Mouse (Mus musculus) heart, embryonic 11.5 days (tissue): ENCODE results near the gene Ppm1f. TPM values are rescaled to one million over a fixed set of nuclear protein-coding genes. Genes with fewer than 3 reads are reported as not detected.
"Not testable (repeated sequence)": the region's sequence is repeated elsewhere in the genome, so short reads cannot be mapped to it uniquely, and the experiment has no call there.

Source experiments
- ATAC-seq: fragments of 200-750 bp; cut with Nextera tagmentation; replicated peaks from 2 replicates; pipeline ENCODE4 v1.8.0; 2017; ENCODE audit warnings: moderate library complexity; ENCODE audit not compliant: insufficient number of reproducible peaks, low FRiP score, low TSS enrichment
- H3K27ac ChIP-seq: fragments of 300-500 bp; sonication (generic); 2 replicates; pipeline ENCODE4 v1.5.1; 2014; ENCODE audit warnings: mild to moderate bottlenecking, low read depth, low read length
- H3K27me3 ChIP-seq: fragments of 300-500 bp; sonication (generic); 2 replicates; pipeline ENCODE4 v1.6.1; 2014; ENCODE audit warnings: mild to moderate bottlenecking, low read length, mixed read lengths; ENCODE audit not compliant: control insufficient read depth, insufficient read depth
- H3K36me3 ChIP-seq: fragments of 300-500 bp; sonication (generic); 2 replicates; pipeline ENCODE4 v1.6.1; 2014; ENCODE audit warnings: mild to moderate bottlenecking, low read length, moderate library complexity, mixed read lengths; ENCODE audit not compliant: control insufficient read depth, insufficient read depth
- H3K4me1 ChIP-seq: fragments of 300-500 bp; sonication (generic); 2 replicates; pipeline ENCODE4 v1.6.1; 2014; ENCODE audit warnings: low read length; ENCODE audit not compliant: control insufficient read depth, insufficient read depth
- H3K4me2 ChIP-seq: fragments of 300-500 bp; sonication (generic); 2 replicates; pipeline ENCODE4 v1.6.1; 2014; ENCODE audit warnings: mild to moderate bottlenecking, moderate library complexity
- H3K4me3 ChIP-seq: fragments of 300-500 bp; sonication (generic); 2 replicates; pipeline ENCODE4 v1.5.1; 2014; ENCODE audit warnings: low read depth, low read length
- H3K9ac ChIP-seq: fragments of 300-500 bp; sonication (generic); 2 replicates; pipeline ENCODE4 v1.6.1; 2014; ENCODE audit warnings: mild to moderate bottlenecking, low read depth, low read length, moderate library complexity
- H3K9me3 ChIP-seq: fragments of 300-500 bp; sonication (generic); replicated peaks from 2 replicates; pipeline ENCODE4 v1.6.1; 2016; ENCODE audit warnings: low read length; ENCODE audit not compliant: control insufficient read depth
- WGBS: fragments of 180-500 bp; shearing (Covaris S2); extraction: QIAGEN DNeasy Blood & Tissue Kit; methylation state at CpG from one replicate; pipeline ENCODE4 v1.1.7; 2014; ENCODE audit not compliant: insufficient replicate concordance; 5-methylcytosine and 5-hydroxymethylcytosine counted together
- polyA plus RNA-seq: library from polyadenylated mRNA; unstranded; fragments of >200 nt; fragmentation: Nextera tagmentation; extraction: Ambion mirVana; gene quantifications from 2 replicates; pipeline ENCODE4 v1.2.1, GENCODE M21; 2014

Gene Ppm1f
- polyA plus RNA-seq, 1 experiment from 2014 or later, result 14.6 TPM

- 76% methylated on average over 3 of the region's 3 CpGs for WGBS
Observed at GRCm38 (mm10) chr16:16924481-16924880, 28.2 kb downstream of the Ppm1f start.

GRCm38 (mm10) chr16:16926536-16926935, 30.3 kb downstream of the Ppm1f start:
- no peak overlapping the region for H3K9ac ChIP-seq
- H3K27ac ChIP-seq, result no peak overlapping the region
- no peaks in the 10 kb centered on the region for H3K9me3 ChIP-seq
- no peak overlapping the region for H3K4me3 ChIP-seq
- no peak overlapping the region for H3K4me2 ChIP-seq
- H3K27me3 ChIP-seq, result no peaks in the 10 kb centered on the region
- peaks cover 8% of the 10 kb centered on the region; the same call in 1 of the 2 replicates for H3K36me3 ChIP-seq
- ATAC-seq, result no peak
- WGBS, result 71% methylated on average over 5 of the region's 5 CpGs
- H3K4me1 ChIP-seq, result no peaks in the 10 kb centered on the region

More at GRCm38 (mm10) chr16:16924481-16924880, 28.2 kb downstream of the Ppm1f start:
- Histone ChIP-seq H3K4me1 (no peaks in the 10 kb centered on the region), H3K27me3 (no peaks in the 10 kb centered on the region), H3K27ac (no peak overlapping the region), H3K9me3 (no peaks in the 10 kb centered on the region), H3K36me3 (peaks cover 8% of the 10 kb centered on the region; the same call in 1 of the 2 replicates), H3K9ac (no peak overlapping the region), H3K4me3 (no peak overlapping the region), H3K4me2 (no peak overlapping the region)
- ATAC-seq, result no peak

- not testable (repeated sequence) for H3K4me3 ChIP-seq, H3K9ac ChIP-seq, H3K36me3 ChIP-seq, H3K4me2 ChIP-seq, H3K9me3 ChIP-seq, H3K27ac ChIP-seq, H3K27me3 ChIP-seq, ATAC-seq, H3K4me1 ChIP-seq
- 76% methylated on average over 2 of the region's 3 CpGs for WGBS
Observed at GRCm38 (mm10) chr16:16928908-16929307, 32.6 kb downstream of the Ppm1f start.

GRCm38 (mm10) chr16:16930326-16930725, 34.1 kb downstream of the Ppm1f start:
- H3K9ac ChIP-seq, result no peak overlapping the region
- no peaks in the 10 kb centered on the region for H3K9me3 ChIP-seq
- H3K4me2 ChIP-seq, result no peak overlapping the region
- ATAC-seq, result no peak
- no peaks in the 10 kb centered on the region for H3K4me1 ChIP-seq
- H3K4me3 ChIP-seq, result no peak overlapping the region
- H3K27ac ChIP-seq, result no peak overlapping the region
- no peaks in the 10 kb centered on the region for H3K36me3 ChIP-seq
- WGBS, result 74% methylated on average over 3 of the region's 3 CpGs
- no peaks in the 10 kb centered on the region for H3K27me3 ChIP-seq

GRCm38 (mm10) chr16:16930810-16931296, 34.6 kb downstream of the Ppm1f start:
- Histone ChIP-seq H3K36me3 (no peaks in the 10 kb centered on the region), H3K4me3 (no peak overlapping the region), H3K4me2 (no peak overlapping the region), H3K4me1 (no peaks in the 10 kb centered on the region), H3K9me3 (no peaks in the 10 kb centered on the region), H3K27me3 (no peaks in the 10 kb centered on the region), H3K9ac (no peak overlapping the region), H3K27ac (no peak overlapping the region)
- WGBS, result 68% methylated on average over 5 of the region's 5 CpGs
- no peak for ATAC-seq

GRCm38 (mm10) chr16:16939543-16939942, 43.3 kb downstream of the Ppm1f start:
- WGBS, result 87% methylated on average over 9 of the region's 9 CpGs
- H3K9ac ChIP-seq, result no peak overlapping the region
- ATAC-seq, result no peak
- no peak overlapping the region for H3K4me3 ChIP-seq
- no peaks in the 10 kb centered on the region for H3K4me1 ChIP-seq
- no peaks in the 10 kb centered on the region for H3K36me3 ChIP-seq
- no peaks in the 10 kb centered on the region for H3K27me3 ChIP-seq
- no peak overlapping the region for H3K4me2 ChIP-seq
- no peak overlapping the region for H3K27ac ChIP-seq
- no peaks in the 10 kb centered on the region; the same call in 1 of the 2 replicates for H3K9me3 ChIP-seq

- Histone ChIP-seq H3K4me1 (no peaks in the 10 kb centered on the region), H3K9ac (no peak overlapping the region), H3K9me3 (no peaks in the 10 kb centered on the region; the same call in 1 of the 2 replicates), H3K4me3 (no peak overlapping the region), H3K27ac (no peak overlapping the region), H3K4me2 (no peak overlapping the region), H3K36me3 (no peaks in the 10 kb centered on the region), H3K27me3 (no peaks in the 10 kb centered on the region)
- no peak for ATAC-seq
- 89% methylated on average over 2 of the region's 2 CpGs for WGBS
Observed at GRCm38 (mm10) chr16:16941078-16941477, 44.8 kb downstream of the Ppm1f start.

GRCm38 (mm10) chr16:16958575-16958974, 62.3 kb downstream of the Ppm1f start:
- 8% methylated on average over 3 of the region's 5 CpGs for WGBS
- ATAC-seq, result no peak
- H3K4me2 ChIP-seq, result no peak overlapping the region
- H3K4me1 ChIP-seq, result no peaks in the 10 kb centered on the region
- H3K27me3 ChIP-seq, result no peaks in the 10 kb centered on the region
- no peaks in the 10 kb centered on the region for H3K36me3 ChIP-seq
- no peaks in the 10 kb centered on the region for H3K9me3 ChIP-seq
- no peak overlapping the region for H3K4me3 ChIP-seq
- H3K9ac ChIP-seq, result no peak overlapping the region
- H3K27ac ChIP-seq, result no peak overlapping the region

GRCm38 (mm10) chr16:16959907-16960306, 63.6 kb downstream of the Ppm1f start:
- Histone ChIP-seq H3K9me3 (no peaks in the 10 kb centered on the region), H3K4me3 (no peak overlapping the region), H3K27ac (no peak overlapping the region), H3K4me2 (no peak overlapping the region), H3K9ac (no peak overlapping the region), H3K4me1 (no peaks in the 10 kb centered on the region), H3K36me3 (no peaks in the 10 kb centered on the region), H3K27me3 (no peaks in the 10 kb centered on the region)
- WGBS, result 80% methylated on average over 6 of the region's 6 CpGs
- no peak for ATAC-seq
